Mouse (Mus musculus) myocyte (in vitro differentiated cells): ENCODE data around the gene Unk. TPM values are rescaled to one million over a fixed set of nuclear protein-coding genes. Genes with fewer than 3 reads are reported as not detected.

Experiments used
- H3K27me3 ChIP-seq: one replicate; pipeline ENCODE4 v1.6.1; 2011; ENCODE audit not compliant: control insufficient read depth, insufficient read depth, insufficient read length
- H3K36me3 ChIP-seq: one replicate; pipeline ENCODE4 v1.6.1; 2011; ENCODE audit not compliant: control insufficient read depth, insufficient read depth
- H3K4me2 ChIP-seq: one replicate; pipeline ENCODE4 v1.6.1; 2011; ENCODE audit warnings: low read depth, control low read depth
- H3K4me3 ChIP-seq: one replicate; pipeline ENCODE4 v1.5.1; 2011; ENCODE audit warnings: mild to moderate bottlenecking, control low read depth, moderate library complexity
- H3K79me2 ChIP-seq: one replicate; pipeline ENCODE4 v1.6.1; 2011; ENCODE audit not compliant: control insufficient read depth, insufficient read depth
- H3ac ChIP-seq: one replicate; pipeline ENCODE4 v1.6.1; 2011; ENCODE audit not compliant: control insufficient read depth, insufficient read length
- CEBPB ChIP-seq: IDR thresholded peaks from 2 replicates; pipeline ENCODE4 v1.6.1; 2011; ENCODE audit warnings: mild to moderate bottlenecking, moderate library complexity; ENCODE audit not compliant: poor library complexity, insufficient read depth, severe bottlenecking
- E2F4 ChIP-seq: IDR thresholded peaks from one replicate; pipeline ENCODE4 v1.6.1; 2011; ENCODE audit warnings: mild to moderate bottlenecking, control low read depth, moderate library complexity; ENCODE audit not compliant: insufficient read depth
- MAX ChIP-seq: IDR thresholded peaks from one replicate; pipeline ENCODE4 v1.6.1; 2011; ENCODE audit warnings: low read depth, mild to moderate bottlenecking, control low read depth
- MYOD1 ChIP-seq, 3 experiments: IDR thresholded peaks; one replicate each; pipeline ENCODE4 v1.6.1; 2011; ENCODE audit warnings: control low read depth in 2 of 3, low read depth in 2 of 3, mild to moderate bottlenecking in 2 of 3, moderate library complexity in 1 of 3; ENCODE audit not compliant: insufficient read length in 2 of 3, control insufficient read depth in 1 of 3
- MYOG ChIP-seq, 3 experiments: IDR thresholded peaks; one replicate each; pipeline ENCODE4 v1.6.1; 2011; ENCODE audit warnings: control low read depth in 2 of 3, low read depth in 2 of 3, mild to moderate bottlenecking in 2 of 3; ENCODE audit not compliant: insufficient read length in 2 of 3, control insufficient read depth in 1 of 3, insufficient read depth in 1 of 3
- POLR2A ChIP-seq: IDR thresholded peaks from one replicate; pipeline ENCODE4 v1.6.1; 2011; ENCODE audit warnings: low read depth, mild to moderate bottlenecking, control low read depth, moderate library complexity; ENCODE audit not compliant: insufficient read length
- POLR2AphosphoS2 ChIP-seq: IDR thresholded peaks from one replicate; pipeline ENCODE4 v1.6.1; 2011; ENCODE audit warnings: low read depth, control low read depth; ENCODE audit not compliant: insufficient read length
- REST ChIP-seq: IDR thresholded peaks from one replicate; pipeline ENCODE4 v1.6.1; 2011; ENCODE audit warnings: mild to moderate bottlenecking, control low read depth, moderate library complexity; ENCODE audit not compliant: insufficient read depth, insufficient read length
- SRF ChIP-seq: IDR thresholded peaks from one replicate; pipeline ENCODE4 v1.6.1; 2011; ENCODE audit warnings: low read depth; ENCODE audit not compliant: control insufficient read depth, insufficient read length
- TCF12 ChIP-seq: IDR thresholded peaks from one replicate; pipeline ENCODE4 v1.6.1; 2011; ENCODE audit warnings: mild to moderate bottlenecking, control low read depth; ENCODE audit not compliant: poor library complexity, insufficient read depth, severe bottlenecking
- TCF3 ChIP-seq: IDR thresholded peaks from one replicate; pipeline ENCODE4 v1.6.1; 2011; ENCODE audit warnings: low read depth, control low read depth; ENCODE audit not compliant: insufficient read length
- USF1 ChIP-seq: IDR thresholded peaks from one replicate; pipeline ENCODE4 v1.6.1; 2011; ENCODE audit warnings: low read depth, mild to moderate bottlenecking, control low read depth, moderate library complexity
- polyA plus RNA-seq: library from polyadenylated mRNA; unstranded; fragments of >200 nt; fragmentation: generic; extraction: Trizol; gene quantifications from one replicate; pipeline ENCODE4 v1.2.1, GENCODE M21; 2012; ENCODE audit warnings: missing spikeins

Gene Unk
- polyA plus RNA-seq, 1 experiment = 15.3 TPM

DNA sequence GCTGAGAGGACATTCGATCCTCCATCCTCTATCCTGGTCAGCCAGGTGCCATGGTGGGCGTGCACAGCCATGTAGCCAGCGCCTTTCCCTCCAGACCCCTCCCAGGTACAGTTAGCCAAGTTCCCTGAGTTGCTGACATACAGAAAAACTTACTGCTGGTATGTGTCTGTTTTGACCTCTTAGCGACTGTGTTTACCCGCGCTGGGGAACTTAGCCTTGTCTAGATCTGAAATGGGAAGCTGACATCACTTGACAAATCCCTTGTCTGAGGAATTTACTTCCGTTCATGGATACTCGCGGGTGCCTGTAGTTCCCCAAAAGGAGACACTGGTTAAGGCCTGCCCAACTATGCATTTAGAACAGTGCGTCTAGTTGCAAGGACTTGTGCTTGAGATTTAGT, 80.4 kb downstream of the Unk start:
- TF ChIP-seq POLR2A (no peak), POLR2AphosphoS2 (no peak), MAX (no peak), MYOG (IDR thresholded peaks at IDR 0.05; ENCODE audit: control insufficient read depth in 1 of 3, insufficient read depth in 1 of 3, insufficient read length in 2 of 3, low read depth in 2 of 3) (no peak), TCF12 (no peak), TCF3 (no peak), E2F4 (no peak), USF1 (no peak), MYOD1 (IDR thresholded peaks at IDR 0.05; ENCODE audit: control insufficient read depth in 1 of 3, insufficient read length in 2 of 3, low read depth in 2 of 3) (no peak), REST (no peak), CEBPB (no peak), SRF (no peak)
- Histone ChIP-seq H3K4me2 (peak overlapping the region; percentile 79), H3ac (peak overlapping the region; percentile 66), H3K79me2 (peaks cover 11% of the 10 kb centered on the region), H3K27me3 (no peaks in the 10 kb centered on the region), H3K4me3 (peak overlapping the region; percentile 78), H3K36me3 (no peaks in the 10 kb centered on the region)

Other genes with a start within 250 kb of the Unk start
- 8.0 TPM for gene Caskin2, start 216.7 kb upstream of the Unk start, polyA plus RNA-seq
- gene Tsen54, start 215.6 kb upstream of the Unk start, polyA plus RNA-seq = 15.6 TPM
- gene Llgl2, start 206.3 kb upstream of the Unk start, polyA plus RNA-seq = 0.43 TPM
- gene Myo15b, start 171.9 kb upstream of the Unk start, polyA plus RNA-seq = 0.23 TPM
- gene Smim5, start 130.4 kb upstream of the Unk start, polyA plus RNA-seq = 49.4 TPM
- 7.8 TPM for gene Smim6, start 118.3 kb upstream of the Unk start, polyA plus RNA-seq
- gene Sap30bp, start 97.0 kb upstream of the Unk start, polyA plus RNA-seq = 84.9 TPM
- gene Recql5, start 96.8 kb upstream of the Unk start, polyA plus RNA-seq = 13.1 TPM
- gene Itgb4, start 55.6 kb upstream of the Unk start, polyA plus RNA-seq = 1.2 TPM
- 172 TPM for gene Galk1, start 17.6 kb upstream of the Unk start, polyA plus RNA-seq
- 502 TPM for gene H3f3b, start 2.4 kb upstream of the Unk start, polyA plus RNA-seq
- 9.1 TPM for gene Unc13d, start 47.6 kb downstream of the Unk start, polyA plus RNA-seq
- 156 TPM for gene Wbp2, start 56.7 kb downstream of the Unk start, polyA plus RNA-seq
- gene Trim47, start 96.9 kb downstream of the Unk start, polyA plus RNA-seq = 101 TPM
- 1.9 TPM for gene Trim65, start 100.8 kb downstream of the Unk start, polyA plus RNA-seq
- gene Mrpl38, start 108.5 kb downstream of the Unk start, polyA plus RNA-seq = 141 TPM
- 41.7 TPM for gene Fbf1, start 137.8 kb downstream of the Unk start, polyA plus RNA-seq
- 61.4 TPM for gene Ten1, start 168.5 kb downstream of the Unk start, polyA plus RNA-seq
- 36.4 TPM for gene Acox1, start 168.7 kb downstream of the Unk start, polyA plus RNA-seq
- 0.14 TPM for gene Evpl, start 207.8 kb downstream of the Unk start, polyA plus RNA-seq
- gene Srp68, start 243.9 kb downstream of the Unk start, polyA plus RNA-seq = 83.0 TPM